Mouse (Mus musculus) limb, embryonic 11.5 days (tissue): ENCODE results near the gene Il3. TPM values are rescaled to one million over a fixed set of nuclear protein-coding genes. Genes with fewer than 3 reads are reported as not detected.

Experiments used
- ATAC-seq: fragments of 200-750 bp; cut with Nextera tagmentation; 2 replicates; pipeline ENCODE4 v1.8.0; 2017; ENCODE audit warnings: low read depth; ENCODE audit not compliant: insufficient number of reproducible peaks, low FRiP score, low TSS enrichment
- DNase-seq: peaks from one replicate; pipeline ENCODE4 v3.0.0-alpha.2; 2015; ENCODE audit warnings: low spot score
- H3K27ac ChIP-seq: fragments of 300-500 bp; sonication (generic); replicated peaks from 2 replicates; pipeline ENCODE4 v1.5.1; 2014; ENCODE audit warnings: low read depth, mild to moderate bottlenecking, low read length
- H3K27me3 ChIP-seq: fragments of 300-500 bp; sonication (generic); 2 replicates; pipeline ENCODE4 v1.6.1; 2014; ENCODE audit warnings: mild to moderate bottlenecking, low read length, mixed read lengths; ENCODE audit not compliant: control insufficient read depth, insufficient read depth
- H3K36me3 ChIP-seq: fragments of 300-500 bp; sonication (generic); 2 replicates; pipeline ENCODE4 v1.6.1; 2014; ENCODE audit warnings: mild to moderate bottlenecking, low read length, moderate library complexity, mixed read lengths; ENCODE audit not compliant: control insufficient read depth, insufficient read depth
- H3K4me1 ChIP-seq: fragments of 300-500 bp; sonication (generic); 2 replicates; pipeline ENCODE4 v1.6.1; 2014; ENCODE audit warnings: low read length, mixed read lengths; ENCODE audit not compliant: control insufficient read depth, insufficient read depth
- H3K4me2 ChIP-seq: fragments of 300-500 bp; sonication (generic); 2 replicates; pipeline ENCODE4 v1.6.1; 2014; ENCODE audit warnings: low read depth, mild to moderate bottlenecking, moderate library complexity; ENCODE audit not compliant: severe bottlenecking
- H3K4me3 ChIP-seq: fragments of 300-500 bp; sonication (generic); 2 replicates; pipeline ENCODE4 v1.5.1; 2014; ENCODE audit warnings: low read depth, low read length
- H3K9ac ChIP-seq: fragments of 300-500 bp; sonication (generic); 2 replicates; pipeline ENCODE4 v1.6.1; 2014; ENCODE audit warnings: mild to moderate bottlenecking, low read length
- H3K9me3 ChIP-seq: fragments of 300-500 bp; sonication (generic); 2 replicates; pipeline ENCODE4 v1.6.1; 2016; ENCODE audit warnings: low read length; ENCODE audit not compliant: control insufficient read depth
- WGBS: fragments of 180-500 bp; shearing (Covaris S2); extraction: QIAGEN DNeasy Blood & Tissue Kit; methylation state at CpG from one replicate; pipeline ENCODE4 v1.1.7; 2014; 5-methylcytosine and 5-hydroxymethylcytosine counted together
- polyA plus RNA-seq: library from polyadenylated mRNA; unstranded; fragments of >200 nt; fragmentation: Nextera tagmentation; extraction: Ambion mirVana; gene quantifications from 2 replicates; pipeline ENCODE4 v1.2.1, GENCODE M21; 2014

Gene Il3
- polyA plus RNA-seq, 1 experiment from 2014 or later = not detected

DNA sequence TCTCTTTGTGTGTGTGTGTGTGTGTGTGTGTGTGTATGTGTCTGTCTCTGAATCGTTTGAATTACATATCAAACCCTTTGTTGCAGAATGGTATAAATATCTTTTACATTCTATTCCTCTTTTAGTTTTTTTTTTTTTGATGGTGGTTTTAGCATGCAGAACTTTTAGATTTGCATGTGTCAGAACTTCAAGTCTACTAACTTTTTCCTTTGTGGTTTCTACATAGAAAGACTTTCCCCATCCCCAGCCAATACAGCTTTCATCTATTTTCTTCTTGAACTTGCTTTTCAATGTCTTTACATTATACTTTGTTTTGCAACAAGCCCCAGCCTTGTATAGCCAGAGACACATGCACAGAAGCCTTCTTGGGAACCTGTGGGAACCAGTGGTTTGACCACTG is 29.7 kb upstream of the Il3 start:
- H3K27me3 ChIP-seq = no peaks in the 10 kb centered on the region
- H3K27ac ChIP-seq = no peak overlapping the region
- no peak overlapping the region for H3K9ac ChIP-seq
- no peaks in the 10 kb centered on the region for H3K9me3 ChIP-seq
- no peaks in the 10 kb centered on the region for H3K36me3 ChIP-seq
- DNase-seq (no peak), ATAC-seq (no peak)
- no peak overlapping the region for H3K4me2 ChIP-seq
- H3K4me1 ChIP-seq = no peaks in the 10 kb centered on the region
- 86% methylated on average over 1 of the region's 1 CpGs for WGBS
- H3K4me3 ChIP-seq = no peak overlapping the region

DNA sequence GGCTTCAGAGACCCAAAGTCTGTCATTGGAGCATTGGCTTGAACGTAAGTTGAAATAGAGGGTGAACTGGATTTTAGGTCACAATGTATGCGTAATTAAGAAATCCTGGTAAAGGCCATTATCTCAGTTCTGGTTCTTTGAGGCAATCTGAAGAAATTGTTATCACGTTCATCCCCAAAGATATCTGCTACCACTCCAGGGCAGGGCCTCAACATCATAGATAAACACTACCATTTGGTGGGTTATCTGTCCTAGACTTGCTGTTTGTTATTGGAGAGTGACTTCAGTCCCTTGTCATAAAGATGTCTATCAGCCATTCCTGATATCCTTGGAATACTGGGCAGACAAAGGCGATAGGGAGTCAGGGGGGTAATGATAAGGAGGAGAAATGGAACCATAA is 28.9 kb upstream of the Il3 start:
- no peaks in the 10 kb centered on the region for H3K4me1 ChIP-seq
- H3K27me3 ChIP-seq = no peaks in the 10 kb centered on the region
- no peak for DNase-seq
- H3K27ac ChIP-seq = no peak overlapping the region
- no peak overlapping the region for H3K4me2 ChIP-seq
- no peak for ATAC-seq
- WGBS = 86% methylated on average over 4 of the region's 4 CpGs
- no peak overlapping the region for H3K4me3 ChIP-seq
- H3K36me3 ChIP-seq = no peaks in the 10 kb centered on the region
- no peaks in the 10 kb centered on the region for H3K9me3 ChIP-seq
- H3K9ac ChIP-seq = no peak overlapping the region

DNA sequence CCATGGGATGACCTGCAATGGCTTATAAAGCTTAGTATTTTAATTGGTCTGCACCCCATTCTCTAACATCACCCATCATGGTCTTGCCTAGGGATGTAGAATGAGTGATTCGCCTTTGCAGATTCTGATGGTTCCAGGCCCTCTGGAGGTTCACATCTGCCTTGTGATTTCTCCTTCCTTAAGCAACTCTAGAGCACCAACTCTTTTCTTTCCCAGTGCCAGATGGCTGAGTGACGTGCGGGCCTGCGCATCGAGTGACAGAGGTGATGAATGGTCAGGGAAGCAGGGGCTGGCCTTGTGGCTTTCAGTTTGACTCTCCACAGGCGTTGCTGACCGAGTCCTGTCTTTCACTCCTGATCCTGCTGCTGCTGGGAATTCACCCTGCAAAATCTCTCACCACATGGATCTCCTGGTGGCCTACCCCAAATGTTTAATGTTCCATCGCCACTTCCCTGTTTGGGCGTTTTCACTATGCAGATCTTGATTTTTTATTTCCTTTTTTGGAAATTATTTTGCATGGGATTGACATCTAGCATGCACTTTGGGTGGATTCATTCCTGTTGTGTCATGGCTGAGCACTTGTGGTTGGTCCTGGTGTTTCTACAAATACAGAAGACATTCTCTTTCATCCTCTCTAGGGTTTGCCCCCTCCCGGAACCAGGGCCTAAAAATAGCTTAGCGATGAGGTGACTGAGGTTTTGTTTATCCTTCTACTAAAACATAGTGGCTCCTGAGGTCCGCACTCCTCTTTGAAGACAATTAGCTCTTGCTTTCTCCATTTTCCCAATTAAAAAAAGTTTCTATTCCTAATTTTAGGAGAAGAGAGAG is 27.1 kb upstream of the Il3 start:
- no peak for DNase-seq
- no peak overlapping the region for H3K27ac ChIP-seq
- H3K4me1 ChIP-seq = no peaks in the 10 kb centered on the region
- ATAC-seq = no peak
- H3K9ac ChIP-seq = no peak overlapping the region
- H3K36me3 ChIP-seq = no peaks in the 10 kb centered on the region
- H3K9me3 ChIP-seq = no peaks in the 10 kb centered on the region
- no peak overlapping the region for H3K4me2 ChIP-seq
- WGBS = 66% methylated on average over 12 of the region's 12 CpGs
- H3K4me3 ChIP-seq = no peak overlapping the region
- H3K27me3 ChIP-seq = no peaks in the 10 kb centered on the region

DNA sequence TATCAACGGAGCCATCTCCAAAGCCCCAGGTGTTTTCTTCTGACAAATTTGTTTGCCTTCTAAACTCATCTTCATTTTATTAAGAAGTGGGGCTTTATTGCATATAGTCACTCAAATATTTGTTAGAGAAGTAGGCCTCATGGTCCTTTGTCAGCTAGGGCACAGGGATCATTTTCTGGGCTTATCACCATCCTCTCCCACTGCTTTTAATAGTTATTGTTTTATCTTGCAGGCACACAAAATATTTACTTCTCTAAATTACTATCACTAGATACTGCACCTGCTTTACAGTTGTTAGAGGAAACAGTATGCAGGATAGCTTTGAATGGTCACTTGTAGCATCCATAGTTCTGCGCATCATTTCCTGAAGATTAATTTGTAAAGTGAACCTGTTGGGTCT is 25.1 kb upstream of the Il3 start:
- H3K4me2 ChIP-seq = no peak overlapping the region
- DNase-seq = no peak
- H3K4me1 ChIP-seq = no peaks in the 10 kb centered on the region
- H3K9me3 ChIP-seq = no peaks in the 10 kb centered on the region
- H3K4me3 ChIP-seq = no peak overlapping the region
- WGBS = 86% methylated on average over 2 of the region's 2 CpGs
- ATAC-seq = no peak
- H3K27me3 ChIP-seq = no peaks in the 10 kb centered on the region
- H3K36me3 ChIP-seq = no peaks in the 10 kb centered on the region
- H3K27ac ChIP-seq = no peak overlapping the region
- no peak overlapping the region for H3K9ac ChIP-seq

DNA sequence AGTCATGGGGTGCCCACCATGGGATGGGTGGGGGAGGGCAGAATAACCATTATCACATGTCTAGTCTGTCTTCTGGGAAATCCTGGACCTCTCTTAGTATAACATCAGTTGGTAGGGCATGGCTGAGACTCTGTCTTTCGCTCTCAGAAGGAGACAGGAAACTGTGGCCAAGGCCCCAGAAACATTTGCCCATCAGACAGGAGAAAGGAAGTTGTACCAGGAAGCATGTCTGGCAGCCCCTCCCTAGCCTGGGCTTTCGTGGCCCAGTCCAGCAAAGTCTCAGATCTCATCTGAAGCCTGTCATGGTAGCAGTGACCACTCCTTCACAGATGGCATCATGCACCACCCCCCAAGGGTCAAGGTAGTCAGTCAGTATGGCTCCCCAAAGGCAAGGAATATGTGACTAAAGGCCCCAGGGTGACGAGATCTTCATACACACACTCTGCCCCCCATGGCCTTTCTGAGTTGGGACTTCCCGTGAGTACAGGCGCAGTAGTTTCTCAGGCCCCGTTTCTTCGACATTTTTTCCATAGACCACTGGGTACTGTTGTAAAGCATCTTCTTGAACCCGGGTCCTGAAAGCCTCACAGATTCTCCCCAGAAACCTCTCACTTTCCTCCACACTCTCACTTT is 20.9 kb upstream of the Il3 start:
- no peak overlapping the region for H3K9ac ChIP-seq
- ATAC-seq (no peak), DNase-seq (no peak)
- no peaks in the 10 kb centered on the region for H3K4me1 ChIP-seq
- no peak overlapping the region for H3K4me3 ChIP-seq
- H3K9me3 ChIP-seq = no peaks in the 10 kb centered on the region
- H3K27me3 ChIP-seq = no peaks in the 10 kb centered on the region
- no peak overlapping the region for H3K27ac ChIP-seq
- H3K36me3 ChIP-seq = no peaks in the 10 kb centered on the region
- WGBS = 92% methylated on average over 8 of the region's 8 CpGs
- H3K4me2 ChIP-seq = no peak overlapping the region

DNA sequence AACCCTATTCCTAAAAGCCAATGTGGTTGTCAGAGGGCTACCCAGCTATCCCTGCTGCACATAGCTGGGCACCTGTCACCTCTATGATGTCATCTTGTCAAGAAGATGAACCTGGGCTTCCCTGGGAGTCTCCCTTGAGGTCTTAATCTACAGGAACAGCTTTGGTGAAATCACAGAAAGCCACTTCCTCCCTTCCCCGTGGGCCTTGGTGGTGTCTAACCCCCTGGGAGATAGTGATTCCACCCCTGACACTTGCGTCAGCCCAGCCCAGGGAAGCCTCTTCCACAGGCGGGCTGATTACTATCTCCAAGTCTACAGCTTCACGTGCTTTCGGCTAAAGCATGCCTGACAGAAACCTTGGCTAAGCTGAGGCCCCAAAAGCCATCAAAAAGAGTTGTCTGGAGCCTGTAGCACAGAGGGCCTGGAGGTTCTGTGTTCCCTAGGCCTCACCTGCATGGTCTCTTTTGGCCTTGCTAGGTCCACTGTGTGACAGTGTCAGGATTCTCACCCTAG is 4.4 kb upstream of the Il3 start:
- no peak overlapping the region for H3K4me3 ChIP-seq
- no peak overlapping the region for H3K9ac ChIP-seq
- no peaks in the 10 kb centered on the region for H3K9me3 ChIP-seq
- no peaks in the 10 kb centered on the region for H3K4me1 ChIP-seq
- H3K36me3 ChIP-seq = no peaks in the 10 kb centered on the region
- no peaks in the 10 kb centered on the region for H3K27me3 ChIP-seq
- 78% methylated on average over 5 of the region's 5 CpGs for WGBS
- ATAC-seq (no peak), DNase-seq (no peak)
- no peak overlapping the region for H3K4me2 ChIP-seq
- H3K27ac ChIP-seq = no peak overlapping the region

DNA sequence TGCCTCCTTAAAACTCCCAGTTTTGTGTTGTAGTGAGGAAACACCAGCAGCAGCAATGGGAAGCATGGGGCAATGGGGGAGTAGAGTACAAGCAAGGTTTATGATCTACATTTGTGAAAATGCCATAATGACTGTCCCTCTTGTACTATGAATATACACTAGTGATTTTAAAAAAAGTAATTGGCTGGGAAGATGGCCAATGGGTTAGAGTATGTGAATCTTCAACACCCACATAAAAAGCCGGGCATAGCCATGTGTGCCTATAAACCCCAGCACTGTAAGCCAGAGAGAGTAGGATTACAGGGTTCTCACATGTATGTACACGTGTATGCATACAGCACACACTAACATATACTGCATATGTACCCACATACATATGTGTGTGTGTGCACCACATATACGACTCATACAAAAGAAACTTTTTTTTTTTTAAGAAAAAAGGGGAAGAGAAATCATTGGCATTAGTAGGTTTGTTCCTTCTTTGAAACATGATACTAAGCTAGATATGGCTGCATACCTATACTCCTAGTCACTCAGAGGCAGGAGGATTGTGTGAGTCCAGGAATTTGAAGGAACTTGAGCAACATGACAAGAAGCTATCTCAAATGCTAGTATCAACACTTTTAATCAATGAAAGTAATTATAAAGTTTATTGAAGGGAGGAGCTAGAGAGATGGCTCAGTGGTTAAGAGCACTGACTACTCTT is 2.3 kb upstream of the Il3 start:
- H3K4me3 ChIP-seq = no peak overlapping the region
- no peaks in the 10 kb centered on the region for H3K4me1 ChIP-seq
- ATAC-seq (no peak), DNase-seq (no peak)
- 77% methylated on average over 3 of the region's 3 CpGs for WGBS
- H3K9ac ChIP-seq = no peak overlapping the region
- no peak overlapping the region for H3K27ac ChIP-seq
- no peaks in the 10 kb centered on the region for H3K36me3 ChIP-seq
- no peaks in the 10 kb centered on the region for H3K9me3 ChIP-seq
- no peak overlapping the region for H3K4me2 ChIP-seq
- no peaks in the 10 kb centered on the region for H3K27me3 ChIP-seq

DNA sequence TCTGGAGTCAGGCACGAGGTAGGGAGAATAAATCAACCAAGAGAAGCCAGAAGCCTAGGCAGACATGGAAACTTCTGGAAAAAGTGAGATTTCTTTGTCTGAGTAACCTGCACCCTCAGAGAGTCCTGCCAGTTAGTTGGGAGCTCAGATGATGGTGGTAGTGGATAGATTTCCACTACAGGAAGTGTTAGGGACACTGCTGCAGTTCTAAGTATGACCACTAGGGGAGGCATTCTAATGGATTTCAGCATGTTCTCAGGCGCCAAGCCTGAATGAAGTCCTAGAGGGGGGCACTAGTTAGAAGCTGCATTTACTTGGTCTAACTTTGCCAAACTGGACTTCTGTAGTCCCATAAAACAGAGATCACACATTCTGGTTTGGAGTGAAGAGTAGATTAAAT is 2.5 kb downstream of the Il3 start:
- Histone ChIP-seq H3K27ac (no peak overlapping the region), H3K9ac (no peak overlapping the region), H3K9me3 (no peaks in the 10 kb centered on the region), H3K4me2 (no peak overlapping the region), H3K4me1 (no peaks in the 10 kb centered on the region), H3K27me3 (no peaks in the 10 kb centered on the region), H3K4me3 (no peak overlapping the region), H3K36me3 (no peaks in the 10 kb centered on the region)
- no peak for ATAC-seq
- DNase-seq = peak; percentile 69
- WGBS = 56% methylated on average over 2 of the region's 2 CpGs
